Mouse (Mus musculus): ENCODE results near the gene Atp5g1.

Atp5g1 gene

DNA sequence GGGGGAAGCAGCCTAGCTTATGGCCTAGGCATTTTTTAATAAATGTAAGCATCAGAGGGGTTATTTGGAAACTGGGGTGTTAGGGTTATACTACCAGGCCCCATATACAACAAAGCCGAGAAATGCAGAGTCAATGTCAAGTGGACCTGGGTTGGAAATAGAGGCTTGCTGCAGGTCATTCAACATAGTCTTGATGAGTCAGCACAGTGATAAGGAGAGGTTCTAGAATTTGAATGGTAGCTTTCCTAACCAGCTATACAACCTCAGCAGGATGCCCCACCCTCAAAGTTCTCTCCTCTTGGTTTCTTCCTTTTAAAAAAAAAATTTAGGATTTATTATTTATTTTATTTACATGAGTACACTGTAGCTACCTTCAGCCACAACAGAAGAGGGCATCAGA lies 4.5 kb downstream of the Atp5g1 start:
- DNase-seq, result no peak

DNA sequence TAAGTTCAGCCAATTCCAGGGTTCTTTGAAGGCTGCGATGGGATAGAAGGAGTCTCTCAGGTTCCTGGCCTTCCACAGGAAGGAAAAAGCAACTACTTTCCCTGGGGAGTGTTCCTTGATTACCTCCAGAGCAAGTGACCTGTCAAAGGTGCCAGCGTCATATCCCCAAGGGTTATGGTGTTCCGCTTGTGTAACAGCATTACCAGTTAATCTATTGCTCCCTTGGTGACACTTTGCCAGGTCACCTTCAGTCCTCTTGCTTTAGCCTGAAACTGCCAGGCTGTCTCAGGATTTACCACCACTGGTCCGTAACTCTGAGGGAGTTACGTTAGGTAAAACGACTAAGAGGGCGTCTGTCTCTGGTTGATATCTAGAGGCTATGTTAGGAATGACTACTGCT lies 5.1 kb downstream of the Atp5g1 start:
- DNase-seq, result no peak

DNA sequence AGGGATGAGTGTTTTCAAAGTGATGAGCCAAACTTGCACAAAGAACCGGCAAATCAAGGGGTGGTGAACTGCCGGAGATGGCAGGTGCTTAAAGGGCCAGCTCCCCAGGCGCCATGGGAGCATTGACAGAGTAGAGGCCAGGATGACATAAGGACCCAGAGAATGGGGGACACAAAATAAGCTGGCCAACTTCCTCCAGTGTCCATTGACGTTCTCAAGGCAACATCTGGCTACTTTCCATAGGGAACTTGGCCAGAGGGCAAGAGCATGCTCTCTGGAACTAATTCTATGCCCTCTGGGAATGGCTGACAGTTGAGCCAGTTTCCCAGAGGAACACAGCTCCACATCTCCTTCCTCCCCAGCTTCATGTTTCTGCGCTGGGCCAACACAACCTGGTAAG lies 7.2 kb downstream of the Atp5g1 start:
- DNase-seq, result no peak

DNA sequence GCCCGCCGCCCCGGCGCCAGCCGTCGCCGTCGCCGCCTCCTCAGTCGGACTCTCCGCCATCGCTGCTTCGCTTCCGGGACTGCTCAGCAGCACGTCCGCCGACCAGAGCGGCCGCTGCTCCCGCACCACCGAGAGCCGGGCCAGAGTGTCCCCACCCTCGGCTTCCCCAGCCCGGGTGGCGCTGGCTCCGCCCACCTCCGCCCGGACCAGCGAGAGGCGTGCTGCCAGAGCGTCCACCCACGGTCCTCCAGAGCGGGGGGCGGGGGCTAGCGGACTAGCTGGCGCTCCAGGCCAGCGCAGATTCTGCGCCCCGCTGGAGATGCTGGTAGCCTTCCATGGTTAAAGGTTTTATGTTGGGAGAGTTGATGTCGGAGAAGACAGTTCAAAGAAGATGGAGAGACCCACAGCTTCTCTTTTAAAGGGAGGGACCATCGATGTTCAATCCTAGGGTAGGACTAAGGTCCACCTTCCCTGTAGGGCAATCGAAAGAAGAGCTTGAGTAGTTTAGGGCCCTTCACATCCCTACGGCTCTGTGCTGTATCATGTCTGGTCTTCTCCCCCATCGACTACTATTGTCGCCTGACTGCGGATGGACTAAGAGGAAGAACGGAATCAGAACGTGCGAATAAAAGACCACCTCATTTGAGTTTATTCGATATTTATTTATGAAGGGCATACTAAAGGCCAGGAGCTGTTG lies 10.1 kb downstream of the Atp5g1 start, which contains the start of gene Ube2z:
Ube2z (minus strand) TSS at position 174 of the 697 bp plus-strand sequence.
- DNase-seq, result peak; percentile 97 to 99

DNA sequence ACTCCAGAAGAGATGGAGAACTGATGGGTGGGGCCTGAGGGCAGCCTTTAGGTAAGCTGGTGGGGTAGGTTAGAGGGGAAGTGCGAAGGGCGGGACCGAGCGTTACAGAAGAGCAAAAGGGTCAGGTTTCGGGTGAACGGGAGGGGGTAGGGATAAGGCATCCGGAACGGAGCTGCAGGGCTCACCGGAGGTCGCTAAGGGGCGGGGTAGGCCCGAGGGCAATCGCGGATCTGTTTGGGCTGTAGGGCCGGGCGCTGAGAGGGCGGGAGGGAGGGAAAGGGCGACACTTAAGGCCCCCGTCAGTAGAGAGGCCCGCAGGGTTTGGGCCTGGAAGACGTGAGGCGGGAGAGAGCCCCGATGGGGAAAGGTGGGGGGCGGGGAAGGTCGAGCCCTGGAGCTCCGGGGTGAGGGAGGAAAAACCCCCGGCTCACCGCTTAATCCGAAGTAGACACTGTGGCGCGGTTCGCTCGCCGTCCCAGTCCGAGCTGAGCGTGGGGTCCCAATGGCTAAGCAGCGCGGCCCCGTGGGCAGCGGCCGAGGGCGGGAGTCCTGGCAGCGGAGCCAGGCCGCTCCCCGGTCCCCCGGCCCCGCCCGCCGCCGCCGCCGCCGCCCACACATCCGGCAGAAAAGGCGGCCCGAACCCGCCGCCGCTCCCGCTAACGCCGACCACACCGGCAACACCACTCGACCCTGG lies 10.8 kb downstream of the Atp5g1 start:
- DNase-seq, result no peak

DNA sequence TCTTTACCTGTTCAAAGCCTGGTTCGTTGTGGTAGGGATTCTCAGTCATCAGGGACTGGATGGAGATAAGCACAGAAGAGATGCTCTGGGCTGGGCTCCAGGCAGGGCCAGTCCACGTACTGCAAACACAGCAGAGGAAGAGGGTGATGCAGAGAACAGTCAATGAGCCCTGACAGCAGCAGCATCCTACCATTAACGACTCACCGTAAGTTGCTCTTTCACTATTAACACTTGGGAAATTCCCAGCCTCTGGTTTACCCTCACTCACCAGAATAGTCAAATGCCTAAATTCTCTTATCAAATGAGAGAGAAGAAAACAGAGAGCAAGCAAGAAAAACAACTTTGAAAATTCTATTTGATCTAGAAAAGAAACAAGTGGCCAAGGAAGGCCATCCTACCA lies 17.2 kb downstream of the Atp5g1 start:
- DNase-seq, result no peak

DNA sequence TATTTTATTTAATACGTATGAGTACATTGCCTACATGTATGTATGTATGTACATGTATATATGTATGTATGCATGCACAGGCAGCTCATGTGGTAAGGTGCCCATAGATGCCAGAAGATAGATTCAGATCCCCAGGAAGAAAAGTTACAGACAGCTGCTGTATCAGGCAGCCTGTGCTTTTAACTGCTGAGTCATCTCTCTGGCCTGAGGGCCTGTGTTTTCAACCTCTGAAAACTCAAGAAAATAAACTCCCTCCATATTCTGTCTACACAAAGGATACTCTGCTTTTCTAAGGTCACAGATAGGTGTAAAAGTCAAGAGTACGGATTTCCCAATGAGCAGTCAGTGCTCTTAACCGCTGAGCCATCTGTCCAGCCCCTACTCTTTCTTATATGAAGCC lies 24.6 kb downstream of the Atp5g1 start:
- DNase-seq, result no peak

DNA sequence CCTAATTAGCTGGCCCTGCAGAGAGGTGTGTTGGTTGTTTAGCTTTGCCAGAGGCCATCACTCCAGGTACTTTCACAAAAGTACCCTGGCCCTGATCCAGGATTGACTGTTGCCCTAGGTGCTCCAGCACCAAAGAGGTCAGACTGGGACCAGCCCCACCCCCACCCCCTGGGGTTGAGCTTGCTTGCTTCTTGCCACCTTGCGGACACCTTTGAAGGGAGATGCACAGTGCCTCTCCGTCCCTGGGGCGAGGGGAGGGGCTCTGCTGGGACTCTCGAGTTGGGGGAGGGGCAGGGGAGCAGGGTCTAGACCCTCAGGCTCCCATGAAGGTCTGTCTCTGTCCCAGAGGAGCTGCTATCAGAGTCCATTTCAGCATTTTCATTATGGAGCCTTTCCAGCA lies 25.5 kb downstream of the Atp5g1 start:
- peak in 1 of 2 experiments; percentile 7 for DNase-seq

DNA sequence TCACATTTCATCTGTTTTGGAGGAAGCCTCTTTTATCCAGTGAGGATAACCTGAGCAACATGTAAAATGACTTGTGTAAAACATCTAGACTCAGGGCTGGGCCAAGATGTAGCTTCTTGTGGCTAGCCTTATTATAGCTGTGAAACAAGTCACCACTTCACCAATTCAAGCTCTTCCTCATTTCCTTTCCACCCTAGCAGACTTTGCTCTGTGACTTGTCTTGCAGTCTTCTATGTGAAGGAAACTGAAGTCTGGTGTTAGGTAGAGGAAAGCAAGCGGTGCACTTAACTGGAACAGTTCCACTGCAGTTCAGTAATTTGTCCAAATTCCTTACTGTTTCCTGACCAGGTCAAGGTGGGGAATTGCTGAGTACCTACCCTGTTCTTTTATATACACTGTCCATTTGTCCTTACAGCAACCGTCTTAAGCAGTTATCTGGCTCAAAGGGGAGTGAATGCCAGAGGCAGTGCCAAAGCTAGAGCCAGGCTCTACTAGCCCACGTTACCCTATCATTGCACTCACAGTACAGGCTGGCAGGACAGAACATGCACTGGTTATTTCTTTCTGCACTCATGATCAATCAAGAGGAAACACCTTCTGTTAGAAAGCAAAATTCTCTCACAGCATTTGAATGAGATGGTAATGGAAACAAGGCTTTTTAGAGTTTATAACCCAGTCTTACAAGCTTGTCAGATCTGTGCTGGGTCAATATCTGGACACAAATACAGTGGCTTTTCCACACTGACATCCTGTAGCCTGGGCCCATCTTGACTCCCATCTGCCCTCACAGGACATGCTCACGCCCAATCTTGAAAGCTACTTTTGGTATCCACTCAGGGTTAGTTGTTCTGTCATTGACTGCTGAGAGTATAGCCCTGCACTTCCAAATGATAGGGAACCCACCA lies 27.7 kb downstream of the Atp5g1 start:
- no peak for DNase-seq

DNA sequence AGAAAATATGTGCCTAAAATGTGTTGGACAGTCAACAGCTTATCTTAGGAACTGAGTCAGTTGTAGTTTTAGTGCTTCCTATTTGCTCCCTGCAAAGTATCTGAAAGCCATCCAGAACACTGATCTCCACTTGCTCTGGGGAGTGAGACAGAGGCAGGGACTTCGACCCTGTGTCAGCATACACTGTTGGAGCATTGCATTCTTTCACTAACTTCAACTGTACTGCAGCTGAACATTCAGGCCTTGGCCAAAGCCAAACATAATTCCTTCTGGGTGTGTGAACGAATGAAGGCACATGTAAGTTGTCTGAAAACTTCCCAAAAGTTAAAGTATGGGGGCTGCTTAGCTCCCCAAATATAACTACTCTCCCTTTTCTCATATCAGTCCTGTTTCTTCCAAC lies 28.7 kb downstream of the Atp5g1 start:
- no peak for DNase-seq

DNA sequence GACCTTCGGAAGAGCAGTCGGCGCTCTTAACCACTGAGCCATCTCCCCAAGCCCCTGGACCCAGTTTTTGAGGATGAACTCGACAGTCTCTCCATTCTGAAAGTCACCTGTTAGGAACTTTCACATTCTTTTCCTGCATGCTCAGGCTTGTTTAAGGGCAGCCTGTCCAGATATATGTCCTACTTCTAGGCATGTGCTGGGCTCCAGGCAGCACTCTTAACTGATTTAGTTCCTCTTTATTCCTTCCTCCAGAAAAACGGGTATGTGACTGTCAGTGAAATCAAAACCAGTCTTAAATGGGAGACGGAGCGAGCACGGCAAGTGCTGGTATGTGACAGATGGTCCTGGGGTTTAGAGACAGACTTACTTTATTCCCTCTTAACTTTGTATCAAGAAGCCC lies 29.4 kb downstream of the Atp5g1 start:
- DNase-seq, result no peak

DNA sequence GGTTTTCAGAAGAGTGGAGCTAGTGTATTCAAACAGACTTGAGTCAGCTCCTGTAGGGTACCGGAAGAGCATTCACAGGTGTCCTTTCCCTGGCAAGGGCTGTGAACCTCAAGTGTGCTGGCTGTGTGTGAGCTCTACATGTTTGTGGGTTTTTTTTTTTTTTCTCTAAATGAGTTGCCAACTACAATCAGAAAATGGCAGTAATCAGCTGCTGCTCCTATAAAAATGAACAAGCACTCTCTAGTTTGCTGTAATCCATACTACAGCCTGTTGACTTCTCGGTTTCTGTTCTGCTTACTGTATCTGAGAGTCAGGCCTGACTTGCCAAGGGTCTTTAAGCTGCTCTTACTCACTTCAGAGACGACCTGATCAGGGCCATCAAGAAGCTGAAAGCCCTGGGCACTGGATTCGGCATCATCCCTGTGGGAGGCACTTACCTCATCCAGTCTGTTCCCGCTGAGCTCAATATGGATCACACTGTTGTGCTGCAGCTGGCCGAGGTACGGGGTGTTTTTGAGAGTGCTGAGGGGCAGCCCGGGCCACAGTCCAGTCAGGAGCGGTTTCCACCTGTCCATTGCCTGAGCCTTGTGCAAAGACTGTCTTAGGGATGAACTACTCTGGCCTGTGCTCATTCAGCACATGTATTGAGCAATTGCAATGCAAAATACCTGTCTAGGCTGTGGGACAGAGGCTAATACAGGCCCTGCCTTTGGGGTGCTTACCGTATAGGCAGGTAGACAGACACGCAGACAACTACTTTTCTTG lies 30.5 kb downstream of the Atp5g1 start:
- no peak for DNase-seq

DNA sequence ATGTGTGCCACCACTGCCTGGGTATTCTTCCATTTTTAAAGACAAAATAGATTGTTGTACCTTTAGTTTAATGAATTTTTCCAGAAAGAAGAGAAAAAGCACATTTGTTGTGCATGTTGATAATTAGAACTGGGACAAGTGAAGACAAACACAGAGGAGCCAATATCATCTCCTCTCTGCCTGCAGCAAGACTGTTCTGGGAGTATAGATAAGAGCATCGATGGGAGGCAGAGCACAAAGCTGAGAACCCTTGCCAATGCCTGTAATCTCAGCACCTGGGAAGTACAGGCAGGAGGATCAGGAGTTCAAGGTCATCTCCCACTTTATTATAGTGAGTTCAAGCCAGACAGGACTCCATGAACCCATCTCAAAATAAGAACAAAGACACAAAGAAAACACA lies 36.9 kb downstream of the Atp5g1 start:
- DNase-seq, result no peak

DNA sequence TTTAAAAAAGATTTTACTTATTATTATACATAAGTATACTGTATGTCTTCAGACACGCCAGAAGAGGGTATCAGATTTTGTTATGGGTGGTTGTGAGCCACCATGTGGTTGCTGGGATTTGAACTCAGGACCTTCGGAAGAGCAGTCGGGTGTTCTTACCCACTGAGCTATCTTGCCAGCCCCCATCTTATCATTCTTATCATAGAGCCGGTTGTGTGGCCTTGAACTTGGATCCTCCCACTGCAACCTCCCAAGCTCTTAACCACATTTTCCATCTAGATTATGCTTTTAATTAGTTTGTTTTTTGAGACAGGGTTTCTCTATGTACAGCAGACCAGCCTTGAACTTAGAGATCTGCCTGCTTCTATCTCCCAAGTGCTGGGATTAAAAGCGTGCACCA lies 38.0 kb downstream of the Atp5g1 start:
- no peak for DNase-seq

DNA sequence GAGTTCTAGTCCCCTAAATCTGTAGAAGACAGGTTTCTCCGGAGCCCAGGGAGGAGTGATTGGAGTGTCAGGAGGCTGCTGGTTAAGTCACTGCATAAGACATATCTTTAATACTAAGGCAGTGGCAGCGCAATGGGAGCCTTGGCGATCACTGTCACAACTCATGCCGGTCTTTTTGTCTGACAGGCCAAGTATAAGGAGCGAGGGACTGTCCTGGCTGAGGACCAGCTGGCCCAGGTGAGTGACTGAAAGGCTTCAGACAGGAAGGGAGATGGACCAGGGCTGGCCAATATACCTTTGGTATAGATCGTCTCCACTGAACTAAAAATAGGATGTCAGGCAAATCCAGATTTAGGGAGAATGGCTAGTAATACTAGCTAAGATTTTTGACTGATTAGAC lies 40.3 kb downstream of the Atp5g1 start:
- peak in 1 of 2 experiments; percentile 27 for DNase-seq

DNA sequence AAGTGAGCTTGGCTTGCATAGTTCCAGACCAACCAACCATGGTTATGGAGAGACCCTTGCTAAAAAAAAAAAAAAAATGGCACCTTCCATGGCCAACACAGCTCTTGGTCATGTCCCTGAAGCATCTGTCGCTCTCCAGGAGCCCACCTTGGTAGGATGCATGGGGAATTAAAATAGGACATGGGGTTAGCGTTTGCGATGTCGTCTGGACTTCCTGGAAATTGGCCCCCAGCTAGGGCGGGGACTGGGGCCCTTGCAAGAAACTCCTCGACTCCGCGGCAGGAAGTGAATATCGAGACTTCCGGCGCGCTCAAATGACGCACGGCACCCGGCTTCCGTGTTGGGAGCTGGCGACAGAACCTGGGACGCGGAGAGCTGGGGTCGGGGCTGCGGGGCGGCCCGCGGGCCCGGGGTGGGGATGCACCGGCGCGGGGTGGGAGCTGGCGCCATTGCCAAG lies 40.8 kb downstream of the Atp5g1 start, which contains the start of gene Snf8:
Snf8 (plus strand) TSS at position 290 of the 457 bp plus-strand sequence.
- peak; percentile 97 for DNase-seq

DNA sequence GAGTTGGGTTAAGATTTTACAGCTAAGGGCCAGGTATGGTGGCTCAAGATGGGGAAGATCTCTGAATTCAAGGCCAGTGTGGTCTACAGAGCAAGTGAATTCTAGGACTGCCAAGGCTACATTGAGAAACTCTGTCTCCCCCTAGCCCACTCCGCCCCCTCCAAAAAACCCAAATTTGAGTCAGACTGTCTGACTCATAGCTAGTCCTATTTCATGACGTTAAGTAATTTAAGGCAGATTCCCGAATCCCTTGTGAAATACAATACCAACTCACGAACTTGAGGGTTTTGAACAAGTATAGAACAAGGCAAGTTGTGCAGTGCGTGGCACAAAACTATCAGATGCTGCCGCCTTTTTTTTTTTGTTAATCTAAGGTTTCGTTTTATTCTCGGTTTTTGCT lies 41.4 kb downstream of the Atp5g1 start:
- DNase-seq, result no peak

DNA sequence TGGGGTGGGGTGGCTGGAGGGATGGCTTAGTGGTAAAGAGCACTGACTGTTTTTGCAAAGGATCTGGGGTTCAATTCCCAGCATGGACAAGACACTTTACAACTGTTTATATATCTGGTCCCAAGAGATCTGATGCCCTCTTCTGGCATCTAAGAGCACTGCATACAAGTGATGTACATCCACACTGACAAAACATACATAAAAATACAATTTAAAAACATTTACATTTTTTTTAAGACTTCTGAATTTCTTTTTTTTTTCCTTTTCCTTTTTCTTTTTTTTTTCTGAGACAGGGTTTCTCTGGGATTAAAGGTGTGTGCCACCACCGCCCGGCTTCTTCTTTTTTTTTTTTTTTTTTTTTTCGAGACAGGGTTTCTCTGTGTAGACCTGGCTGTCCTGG lies 42.2 kb downstream of the Atp5g1 start:
- no peak for DNase-seq

DNA sequence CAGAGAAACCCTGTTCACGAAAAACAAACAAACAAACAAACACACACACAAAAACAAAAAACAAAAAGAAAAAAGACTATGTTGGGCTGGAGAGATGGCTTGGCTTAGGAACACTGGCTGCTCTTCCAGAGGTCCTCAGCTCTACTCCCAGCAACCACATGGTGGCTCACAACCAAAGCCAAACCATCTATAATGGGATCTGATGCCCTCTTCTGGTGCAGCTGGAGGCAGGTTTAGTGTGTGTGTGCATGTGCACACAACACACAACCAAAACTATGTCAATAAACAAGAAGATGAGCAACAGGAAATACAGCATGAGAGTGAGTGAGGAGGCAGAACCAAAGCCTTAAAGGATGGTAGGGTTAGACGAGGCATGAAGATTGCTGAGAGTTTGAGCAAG lies 43.8 kb downstream of the Atp5g1 start:
- no peak for DNase-seq

DNA sequence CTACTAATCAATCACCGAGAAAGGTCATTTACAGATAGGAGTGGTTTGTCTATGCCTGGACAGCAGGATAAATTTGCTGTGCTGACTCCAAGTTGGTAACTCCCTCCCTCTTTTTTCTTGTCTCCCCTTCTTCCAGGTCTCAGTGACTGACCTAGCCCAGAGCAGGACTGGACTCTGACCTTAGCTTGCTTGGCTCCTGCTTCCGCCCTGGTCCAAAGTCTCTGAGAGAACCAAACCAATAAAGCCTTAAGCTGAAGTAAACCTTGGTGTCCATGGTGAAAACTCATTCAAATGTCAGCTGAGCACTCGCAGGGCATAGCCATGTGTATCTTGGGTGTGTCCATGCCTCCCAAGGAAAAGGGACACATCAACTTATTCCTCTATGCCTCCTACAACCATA lies 44.9 kb downstream of the Atp5g1 start:
- no peak for DNase-seq

DNA sequence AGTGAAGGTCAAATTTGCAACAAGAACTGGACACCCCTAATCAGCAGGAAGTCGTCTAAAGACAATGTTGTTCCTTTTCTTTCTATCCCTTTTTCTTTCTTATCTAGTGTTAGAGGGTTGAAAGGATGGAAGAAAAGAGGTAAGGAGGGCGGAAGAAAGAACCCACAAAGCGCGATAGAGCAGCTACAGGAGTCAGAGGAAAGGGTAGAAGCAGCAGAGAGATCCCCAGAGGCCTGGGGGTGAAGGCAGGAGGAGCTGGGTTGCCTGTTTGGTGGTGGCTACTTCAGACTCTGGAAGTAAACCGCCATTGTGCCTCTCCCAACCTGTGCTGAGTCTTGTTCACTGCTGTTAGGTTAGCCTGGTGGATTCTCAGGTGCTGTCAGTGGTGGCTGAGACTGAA lies 47.3 kb downstream of the Atp5g1 start:
- DNase-seq, result no peak

DNA sequence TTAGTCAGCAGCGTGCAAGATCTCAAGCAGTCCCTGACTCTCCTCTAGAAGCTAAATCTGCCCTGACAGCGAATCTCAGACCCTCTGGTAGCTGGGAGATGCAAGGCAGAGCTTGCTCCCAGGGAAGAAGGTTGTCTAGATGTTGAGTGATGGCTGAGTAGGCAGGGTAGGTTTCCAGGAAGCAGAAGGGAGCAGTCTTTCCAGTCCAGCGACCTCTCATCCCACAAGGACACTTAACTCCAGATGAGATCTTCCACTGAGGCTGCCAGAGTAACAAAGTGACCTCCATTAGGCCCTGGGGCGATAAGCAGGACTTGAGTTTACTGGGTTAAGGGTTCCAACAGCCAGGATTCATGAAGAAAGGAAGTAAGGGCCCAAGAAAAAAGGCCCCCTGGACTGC lies 54.8 kb downstream of the Atp5g1 start:
- no peak for DNase-seq

Measured in cerebellum, postnatal 36 days (tissue).